Mouse (Mus musculus): ENCODE results near the gene Usp49.
"Not testable (repeated sequence)": the region's sequence is repeated elsewhere in the genome, so short reads cannot be mapped to it uniquely, and the experiment has no call there.

The Usp49 gene

GRCm38 (mm10) chr17:47654346-47654745 lies 23.9 kb downstream of the Usp49 start:
- not testable (repeated sequence) for DNase-seq

- DNase-seq = no peak
These were observed 25.2 kb downstream of the Usp49 start for GRCm38 (mm10) chr17:47655697-47656096.

GRCm38 (mm10) chr17:47657901-47658300 lies 27.4 kb downstream of the Usp49 start:
- no peak for DNase-seq

GRCm38 (mm10) chr17:47658741-47659243 lies 28.3 kb downstream of the Usp49 start:
- no peak for DNase-seq

GRCm38 (mm10) chr17:47663009-47663713 lies 32.7 kb downstream of the Usp49 start:
- DNase-seq = peak; percentile 60

GRCm38 (mm10) chr17:47664474-47664873 lies 34.0 kb downstream of the Usp49 start:
- DNase-seq = no peak

- DNase-seq = no peak
These were observed 38.7 kb downstream of the Usp49 start for GRCm38 (mm10) chr17:47669166-47669565.

- DNase-seq = no peak
These were observed 41.5 kb downstream of the Usp49 start for GRCm38 (mm10) chr17:47671988-47672310.

GRCm38 (mm10) chr17:47672311-47673111 lies 42.0 kb downstream of the Usp49 start:
- peak; percentile 90 for DNase-seq

- peak; percentile 78 for DNase-seq
These were observed 46.1 kb downstream of the Usp49 start for GRCm38 (mm10) chr17:47676581-47676980.

GRCm38 (mm10) chr17:47678238-47678637 lies 47.7 kb downstream of the Usp49 start:
- DNase-seq = no peak

- DNase-seq = no peak
These were observed 48.2 kb downstream of the Usp49 start for GRCm38 (mm10) chr17:47678702-47679101.

GRCm38 (mm10) chr17:47682836-47683235 lies 52.3 kb downstream of the Usp49 start:
- no peak for DNase-seq

- peak; percentile 99 for DNase-seq
These were observed 57.2 kb downstream of the Usp49 start for GRCm38 (mm10) chr17:47687409-47688343.

- no peak for DNase-seq
These were observed 57.8 kb downstream of the Usp49 start, which contains the start of gene Tomm6 for GRCm38 (mm10) chr17:47688344-47688607. Tomm6 (minus strand) TSS chr17:47688386.

- DNase-seq = peak; percentile 87
These were observed 58.4 kb downstream of the Usp49 start, which contains the start of gene Frs3 for GRCm38 (mm10) chr17:47688608-47689575. Frs3 (plus strand) TSS chr17:47689030.

GRCm38 (mm10) chr17:47689894-47690293 lies 59.4 kb downstream of the Usp49 start:
- DNase-seq = no peak

- DNase-seq = no peak
These were observed 61.2 kb downstream of the Usp49 start for GRCm38 (mm10) chr17:47691650-47692049.

- DNase-seq = no peak
These were observed 63.4 kb downstream of the Usp49 start for GRCm38 (mm10) chr17:47693671-47694441.

- no peak for DNase-seq
These were observed 63.8 kb downstream of the Usp49 start, which contains the start of gene Gm21981 for GRCm38 (mm10) chr17:47694442-47694502. Gm21981 (minus strand) TSS chr17:47694455.

- DNase-seq = peak; percentile 98
These were observed 64.2 kb downstream of the Usp49 start, which contains the start of gene Prickle4 for GRCm38 (mm10) chr17:47694503-47695336. Prickle4 (minus strand) TSS chr17:47694736.
